Mouse (Mus musculus) heart, embryonic 10.5 days (tissue): ENCODE results near the gene Gss. TPM values are rescaled to one million over a fixed set of nuclear protein-coding genes. Genes with fewer than 3 reads are reported as not detected.

Experiments
- DNase-seq: peaks from one replicate; pipeline ENCODE4 v3.0.0-alpha.2; 2017; ENCODE audit warnings: low spot score
- H3K27ac ChIP-seq: fragments of 300-500 bp; sonication (generic); 2 replicates; pipeline ENCODE4 v1.5.1; 2016; ENCODE audit warnings: mild to moderate bottlenecking
- H3K27me3 ChIP-seq: fragments of 300-500 bp; sonication (generic); 2 replicates; pipeline ENCODE4 v1.6.1; 2016; ENCODE audit warnings: mild to moderate bottlenecking; ENCODE audit not compliant: poor library complexity, insufficient read depth, severe bottlenecking
- H3K36me3 ChIP-seq: fragments of 300-500 bp; sonication (generic); 2 replicates; pipeline ENCODE4 v1.6.1; 2016; ENCODE audit warnings: mild to moderate bottlenecking, moderate library complexity
- H3K4me1 ChIP-seq: fragments of 300-500 bp; sonication (generic); 2 replicates; pipeline ENCODE4 v1.6.1; 2016; ENCODE audit warnings: mild to moderate bottlenecking
- H3K4me3 ChIP-seq: fragments of 300-500 bp; sonication (generic); 2 replicates; pipeline ENCODE4 v1.5.1; 2016; ENCODE audit warnings: mild to moderate bottlenecking, moderate library complexity
- H3K9me3 ChIP-seq: fragments of 300-500 bp; sonication (generic); 2 replicates; pipeline ENCODE4 v1.6.1; 2016; ENCODE audit warnings: mild to moderate bottlenecking, moderate library complexity
- WGBS: fragments of 180-500 bp; shearing (Covaris S2); methylation state at CpG from one replicate; pipeline ENCODE4 v1.1.7; 2016; 5-methylcytosine and 5-hydroxymethylcytosine counted together
- polyA plus RNA-seq: library from polyadenylated mRNA; unstranded; fragments of >200 nt; fragmentation: Nextera tagmentation; extraction: Ambion mirVana; gene quantifications from 2 replicates; pipeline ENCODE4 v1.2.1, GENCODE M21; 2016

The Gss gene
- 24.2 and 29.1 TPM in 2 replicates for polyA plus RNA-seq

- WGBS: under 1% methylated on average over 53 of the region's 53 CpGs
- peak; percentile 99 for DNase-seq
- Histone ChIP-seq H3K27me3 (no peaks in the 10 kb centered on the region), H3K4me1 (peaks cover 14% of the 10 kb centered on the region), H3K9me3 (no peaks in the 10 kb centered on the region), H3K27ac (peak within 1 kb of the TSS; percentile 93), H3K36me3 (no peaks in the 10 kb centered on the region), H3K4me3 (peak within 1 kb of the TSS; percentile 74)
These were observed at the start of gene Gss for GRCm38 (mm10) chr2:155592137-155592853. Gene Gss, minus strand, starts transcription at chr2:155592810.

- no peaks in the 10 kb centered on the region for H3K4me1 ChIP-seq
- H3K27ac ChIP-seq: no peak overlapping the region
- WGBS: 86% methylated on average over 18 of the region's 18 CpGs
- peaks cover 97% of the 10 kb centered on the region for H3K36me3 ChIP-seq
- no peaks in the 10 kb centered on the region for H3K9me3 ChIP-seq
- H3K4me3 ChIP-seq: no peak overlapping the region
- no peaks in the 10 kb centered on the region for H3K27me3 ChIP-seq
- no peak for DNase-seq
These were observed 49.2 kb upstream of the Gss start for GRCm38 (mm10) chr2:155641540-155642472.

GRCm38 (mm10) chr2:155640656-155641055 is 48.0 kb upstream of the Gss start:
- H3K9me3 ChIP-seq: no peaks in the 10 kb centered on the region
- H3K27ac ChIP-seq: no peak overlapping the region
- H3K27me3 ChIP-seq: no peaks in the 10 kb centered on the region
- H3K4me3 ChIP-seq: no peak overlapping the region
- DNase-seq: no peak
- WGBS: 88% methylated on average over 6 of the region's 6 CpGs
- H3K4me1 ChIP-seq: no peaks in the 10 kb centered on the region; the same call in 1 of the 2 replicates
- H3K36me3 ChIP-seq: peaks cover 99% of the 10 kb centered on the region

GRCm38 (mm10) chr2:155637411-155637810 is 44.8 kb upstream of the Gss start:
- WGBS: 90% methylated on average over 4 of the region's 4 CpGs
- H3K9me3 ChIP-seq: no peaks in the 10 kb centered on the region
- H3K4me1 ChIP-seq: peaks cover 23% of the 10 kb centered on the region
- no peak overlapping the region for H3K4me3 ChIP-seq
- peaks cover 100% of the 10 kb centered on the region for H3K36me3 ChIP-seq
- peaks cover 25% of the 10 kb centered on the region for H3K27me3 ChIP-seq
- H3K27ac ChIP-seq: no peak overlapping the region
- no peak for DNase-seq

- H3K36me3 ChIP-seq: peaks cover 100% of the 10 kb centered on the region
- H3K4me3 ChIP-seq: no peak overlapping the region
- H3K27me3 ChIP-seq: peaks cover 31% of the 10 kb centered on the region
- no peaks in the 10 kb centered on the region for H3K9me3 ChIP-seq
- H3K27ac ChIP-seq: no peak overlapping the region
- no peak for DNase-seq
- peaks cover 28% of the 10 kb centered on the region for H3K4me1 ChIP-seq
These were observed 44.3 kb upstream of the Gss start for GRCm38 (mm10) chr2:155636881-155637280.

- 93% methylated on average over 8 of the region's 8 CpGs for WGBS
- no peaks in the 10 kb centered on the region for H3K9me3 ChIP-seq
- H3K4me1 ChIP-seq: peaks cover 37% of the 10 kb centered on the region
- H3K4me3 ChIP-seq: no peak overlapping the region
- peaks cover 100% of the 10 kb centered on the region for H3K36me3 ChIP-seq
- H3K27ac ChIP-seq: no peak overlapping the region
- no peak for DNase-seq
- peaks cover 40% of the 10 kb centered on the region for H3K27me3 ChIP-seq
These were observed 43.4 kb upstream of the Gss start for GRCm38 (mm10) chr2:155635961-155636360.

GRCm38 (mm10) chr2:155634562-155634961 is 42.0 kb upstream of the Gss start:
- H3K27ac ChIP-seq: peak overlapping the region; percentile 48; the same call in 1 of the 2 replicates
- H3K4me1 ChIP-seq: peaks cover 51% of the 10 kb centered on the region
- 82% methylated on average over 8 of the region's 8 CpGs for WGBS
- no peak overlapping the region for H3K4me3 ChIP-seq
- no peaks in the 10 kb centered on the region for H3K9me3 ChIP-seq
- DNase-seq: no peak
- peaks cover 54% of the 10 kb centered on the region for H3K27me3 ChIP-seq
- peaks cover 100% of the 10 kb centered on the region for H3K36me3 ChIP-seq

GRCm38 (mm10) chr2:155633731-155634130 is 41.1 kb upstream of the Gss start:
- Histone ChIP-seq H3K9me3 (no peaks in the 10 kb centered on the region), H3K4me3 (no peak overlapping the region), H3K4me1 (peaks cover 59% of the 10 kb centered on the region), H3K27ac (no peak overlapping the region), H3K36me3 (peaks cover 100% of the 10 kb centered on the region), H3K27me3 (peaks cover 62% of the 10 kb centered on the region)
- 85% methylated on average over 9 of the region's 9 CpGs for WGBS
- DNase-seq: no peak

- WGBS: 65% methylated on average over 19 of the region's 19 CpGs
- Histone ChIP-seq H3K4me3 (no peak overlapping the region), H3K9me3 (no peaks in the 10 kb centered on the region), H3K27ac (no peak overlapping the region), H3K4me1 (peaks cover 62% of the 10 kb centered on the region), H3K27me3 (peaks cover 68% of the 10 kb centered on the region), H3K36me3 (peaks cover 100% of the 10 kb centered on the region)
- DNase-seq: no peak
These were observed 40.5 kb upstream of the Gss start for GRCm38 (mm10) chr2:155633121-155633520.

GRCm38 (mm10) chr2:155632138-155632936 is 39.7 kb upstream of the Gss start:
- no peak for DNase-seq
- Histone ChIP-seq H3K27ac (no peak overlapping the region), H3K36me3 (peaks cover 100% of the 10 kb centered on the region), H3K27me3 (peaks cover 76% of the 10 kb centered on the region), H3K4me1 (peaks cover 64% of the 10 kb centered on the region), H3K4me3 (no peak overlapping the region), H3K9me3 (no peaks in the 10 kb centered on the region)
- 73% methylated on average over 30 of the region's 30 CpGs for WGBS

GRCm38 (mm10) chr2:155630590-155631416 is 38.2 kb upstream of the Gss start:
- Histone ChIP-seq H3K27ac (peak overlapping the region; percentile 48; the same call in 1 of the 2 replicates), H3K36me3 (peaks cover 100% of the 10 kb centered on the region), H3K4me3 (no peak overlapping the region), H3K9me3 (no peaks in the 10 kb centered on the region), H3K27me3 (peaks cover 91% of the 10 kb centered on the region), H3K4me1 (peaks cover 74% of the 10 kb centered on the region)
- WGBS: 21% methylated on average over 43 of the region's 43 CpGs
- DNase-seq: no peak

- Histone ChIP-seq H3K4me3 (no peak overlapping the region), H3K9me3 (no peaks in the 10 kb centered on the region), H3K36me3 (peaks cover 100% of the 10 kb centered on the region), H3K27me3 (peaks cover 98% of the 10 kb centered on the region), H3K27ac (peak overlapping the region; percentile 48; the same call in 1 of the 2 replicates), H3K4me1 (peaks cover 73% of the 10 kb centered on the region)
- DNase-seq: no peak
- 35% methylated on average over 20 of the region's 20 CpGs for WGBS
These were observed 37.5 kb upstream of the Gss start for GRCm38 (mm10) chr2:155630153-155630552.
